Mouse (Mus musculus): ENCODE data around the gene Ptgds.

Gene Ptgds

DNA sequence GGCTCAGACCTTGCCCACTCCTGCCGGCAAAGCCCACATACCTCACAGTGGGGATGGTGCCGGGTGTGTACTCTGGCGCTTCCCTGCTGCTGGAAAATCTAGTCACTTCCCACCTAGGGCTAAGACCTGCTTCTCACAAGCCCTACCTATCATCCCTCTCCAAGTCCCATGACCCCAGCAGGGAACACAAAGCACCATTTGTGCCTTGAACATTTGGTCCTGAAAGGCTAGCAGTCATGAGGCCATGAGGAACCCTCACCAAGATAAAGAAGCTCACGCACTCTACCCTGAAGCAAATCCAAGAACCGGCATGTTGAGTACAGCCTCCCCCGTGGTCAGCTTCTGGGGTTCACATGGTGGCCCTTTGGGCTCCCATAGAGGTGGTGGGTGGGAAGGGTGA lies at the start of gene Ptgds:
Gene Ptgds, minus strand, starts transcription at position 78 of the 400 bp plus-strand sequence.
- no peak for DNase-seq (ENCODE audit: low read depth in 2 of 2, low spot score in 2 of 2)

DNA sequence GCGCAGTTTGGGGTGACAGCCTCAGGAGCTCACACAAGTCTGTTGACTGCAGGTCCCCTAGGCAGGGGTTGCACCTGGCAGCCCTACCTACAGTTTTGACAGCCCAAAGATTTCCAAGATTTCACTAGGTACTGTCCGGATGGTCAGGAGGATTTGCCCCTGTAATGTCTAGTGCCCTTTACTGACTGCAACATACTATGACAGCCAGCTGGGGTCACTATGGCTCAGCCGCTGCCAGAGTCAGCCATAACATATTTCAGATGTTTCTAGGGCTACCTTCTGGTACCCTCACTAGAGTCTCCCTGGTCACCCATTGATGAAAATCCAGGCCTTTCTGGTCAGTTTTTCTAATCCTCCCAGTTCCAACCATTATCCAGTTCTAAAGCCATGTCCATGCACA lies 40.1 kb upstream of the Ptgds start:
- no peak for DNase-seq (ENCODE audit: low read depth in 2 of 2, low spot score in 2 of 2)

DNA sequence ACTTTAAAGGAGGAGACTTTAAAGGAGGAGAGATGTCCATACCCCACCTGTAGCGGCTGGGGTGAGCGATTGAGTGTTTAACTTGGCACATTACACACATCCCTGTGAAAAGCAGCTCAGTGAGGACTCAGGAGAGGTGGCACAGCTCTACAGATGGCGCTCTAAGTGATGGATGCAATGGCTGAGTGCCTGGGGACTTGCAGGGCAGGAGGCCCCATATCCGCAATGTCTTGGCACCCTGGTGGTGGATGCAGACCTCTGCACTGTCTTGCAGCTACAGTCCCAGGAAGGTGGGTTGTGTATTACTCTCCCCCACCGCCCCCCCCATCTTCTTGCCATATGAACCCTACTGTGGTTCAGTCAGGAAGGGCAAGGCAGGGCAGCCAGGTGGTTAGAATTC lies 37.1 kb upstream of the Ptgds start:
- no peak for DNase-seq (ENCODE audit: low read depth in 2 of 2, low spot score in 2 of 2)

DNA sequence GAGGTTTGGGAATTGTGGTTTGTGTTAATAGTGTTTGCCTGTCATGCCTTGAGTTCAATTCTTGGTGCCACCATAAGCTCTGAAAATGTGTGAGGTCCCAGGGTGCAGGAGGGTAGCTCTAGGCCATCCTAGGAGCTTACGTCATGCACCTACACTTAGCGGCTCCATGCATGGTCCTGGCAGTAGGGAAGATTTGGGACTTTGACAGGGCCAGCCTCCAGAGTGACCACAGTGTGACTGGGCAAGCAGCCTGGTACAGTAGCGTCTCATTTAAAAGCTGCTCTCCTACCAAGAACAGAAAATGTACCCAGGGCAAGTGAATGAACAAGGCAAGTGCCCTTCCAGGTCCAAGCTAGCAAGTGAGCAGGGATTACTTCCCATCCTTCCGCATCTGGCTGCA lies 36.0 kb upstream of the Ptgds start:
- no peak for DNase-seq (ENCODE audit: low read depth in 2 of 2, low spot score in 2 of 2)

DNA sequence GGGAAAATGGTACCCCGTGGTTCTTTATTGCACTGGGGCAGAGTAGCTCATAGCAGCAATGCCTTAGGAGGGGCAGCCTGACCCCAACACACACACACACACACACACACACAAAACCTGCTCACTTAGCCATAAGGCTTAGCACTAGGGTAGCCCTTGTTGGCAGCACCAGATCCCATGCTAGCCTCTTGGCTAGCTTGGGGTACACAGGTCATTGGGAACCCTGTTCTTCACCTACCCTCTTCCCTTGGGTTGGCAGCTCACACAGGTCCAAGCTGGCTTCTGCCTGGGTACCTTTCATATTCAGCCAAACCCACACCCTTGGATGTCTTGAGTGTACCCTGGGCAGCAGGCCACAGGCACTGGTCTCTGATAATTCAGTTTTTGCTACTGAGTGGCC lies 35.2 kb upstream of the Ptgds start:
- no peak for DNase-seq (ENCODE audit: low read depth in 2 of 2, low spot score in 2 of 2)

DNA sequence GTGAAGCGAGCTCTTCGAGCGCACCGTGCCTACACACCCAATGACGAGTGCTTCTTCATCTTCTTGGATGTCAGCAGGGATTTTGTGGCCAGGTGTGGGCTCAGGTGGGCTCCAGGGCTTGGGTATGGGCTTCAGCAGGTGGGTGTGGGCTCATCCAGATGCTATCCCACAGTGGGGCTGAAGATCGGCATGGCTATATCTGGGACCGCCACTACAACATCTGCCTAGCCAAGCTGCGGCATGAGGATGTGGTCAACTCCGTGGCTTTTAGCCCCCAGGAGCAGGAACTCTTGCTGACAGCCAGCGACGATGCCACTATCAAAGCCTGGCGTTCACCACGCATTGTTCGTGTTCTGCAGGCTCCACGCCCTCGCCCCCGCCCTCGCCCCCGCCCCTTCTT lies 34.7 kb upstream of the Ptgds start:
- DNase-seq (ENCODE audit: low read depth in 2 of 2, low spot score in 2 of 2): no peak

DNA sequence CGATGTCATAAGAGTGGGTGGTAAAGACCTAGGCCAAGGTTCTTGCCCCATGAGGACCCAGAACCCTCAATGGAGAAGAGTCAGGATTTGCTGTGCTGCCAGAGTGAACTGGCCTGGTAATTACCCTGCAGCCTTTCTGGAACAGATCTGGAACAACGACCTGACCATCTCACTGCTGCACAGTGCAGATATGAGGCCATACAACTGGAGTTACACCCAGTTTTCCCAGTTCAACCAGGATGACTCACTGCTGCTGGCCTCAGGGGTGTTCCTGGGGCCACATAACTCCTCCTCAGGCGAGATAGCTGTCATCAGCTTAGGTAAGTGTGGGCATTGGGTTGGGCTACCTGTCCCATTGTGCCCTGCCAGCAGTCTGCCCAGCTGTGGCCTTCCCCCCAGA lies 32.9 kb upstream of the Ptgds start:
- DNase-seq (ENCODE audit: low read depth in 2 of 2, low spot score in 2 of 2): no peak

DNA sequence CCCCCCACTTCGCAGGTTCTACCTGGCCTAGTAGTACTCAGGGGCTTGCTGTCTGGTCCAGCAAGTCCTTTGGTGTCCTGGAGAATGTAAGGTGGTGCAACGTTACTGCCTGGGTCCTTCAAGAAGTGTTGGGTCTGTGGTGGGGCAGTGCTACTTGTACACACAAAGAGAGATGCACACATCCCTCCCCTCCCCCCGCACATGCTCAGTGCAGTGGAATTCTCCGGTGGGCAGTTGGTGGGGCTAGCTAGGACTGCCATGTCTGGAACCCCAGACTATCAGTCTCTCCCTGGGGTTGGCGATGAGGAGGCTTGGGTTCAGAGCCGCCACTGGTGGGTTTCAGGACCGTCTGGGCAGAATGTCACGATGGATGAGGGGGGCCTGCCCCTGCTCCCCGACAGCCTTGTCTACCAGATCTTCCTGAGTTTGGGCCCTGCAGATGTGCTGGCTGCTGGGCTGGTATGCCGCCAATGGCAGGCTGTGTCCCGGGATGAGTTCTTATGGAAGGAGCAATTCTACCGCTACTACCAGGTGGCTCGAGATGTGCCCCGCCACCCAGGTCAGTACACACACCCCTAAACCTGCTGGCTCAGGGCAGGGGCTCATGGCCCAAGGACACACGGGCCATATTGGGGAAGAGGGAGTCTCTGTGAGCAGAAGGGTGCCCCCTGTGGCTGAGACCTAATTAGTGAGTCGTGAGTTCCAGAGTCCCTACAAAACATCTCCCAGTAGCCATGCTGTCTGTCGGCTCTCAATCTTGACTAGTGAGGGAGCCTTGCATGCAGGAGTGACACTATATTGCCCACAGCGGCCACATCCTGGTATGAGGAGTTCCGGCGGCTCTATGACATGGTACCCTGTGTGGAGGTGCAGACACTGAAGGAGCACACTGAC lies 32.0 kb upstream of the Ptgds start, which contains the start of gene C8g:
Gene C8g, minus strand, starts transcription at position 127 of the 894 bp plus-strand sequence.
- DNase-seq (ENCODE audit: low read depth in 2 of 2, low spot score in 2 of 2): no peak

- peak; percentile 63 to 66 for DNase-seq (ENCODE audit: low read depth in 2 of 2, low spot score in 2 of 2)
Measured at GRCm38 (mm10) chr2:25500576-25501405, 30.9 kb upstream of the Ptgds start, which contains the start of gene Fbxw5. Gene Fbxw5, plus strand, starts transcription at chr2:25500750.

DNA sequence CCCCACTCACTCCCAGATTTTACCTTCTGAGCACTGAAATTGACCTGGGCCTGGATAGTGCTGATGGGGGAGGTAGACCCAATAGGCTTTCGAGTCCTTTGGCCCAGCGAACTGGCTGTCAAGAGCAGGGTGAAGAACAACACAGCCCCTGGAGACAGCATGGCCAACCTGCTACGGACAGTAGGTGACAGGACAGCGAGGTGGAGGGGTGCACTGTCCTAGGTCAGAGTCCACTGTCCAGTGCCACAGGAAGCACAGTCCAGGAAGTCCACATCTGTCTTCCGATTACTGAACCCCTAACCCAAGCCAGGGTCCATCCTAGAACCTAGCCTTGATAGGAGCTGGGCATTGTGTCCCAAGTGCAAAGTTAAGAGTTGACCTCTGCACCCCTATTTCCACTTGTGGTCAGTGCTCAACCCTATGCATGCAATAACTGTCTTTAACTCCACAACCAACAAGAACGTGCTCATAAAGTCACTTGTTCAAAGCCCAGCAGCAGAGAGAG lies 30.3 kb upstream of the Ptgds start:
- no peak for DNase-seq (ENCODE audit: low read depth in 2 of 2, low spot score in 2 of 2)

GRCm38 (mm10) chr2:25498622-25499478 lies 29.0 kb upstream of the Ptgds start:
- no peak for DNase-seq (ENCODE audit: low read depth in 2 of 2, low spot score in 2 of 2)

DNA sequence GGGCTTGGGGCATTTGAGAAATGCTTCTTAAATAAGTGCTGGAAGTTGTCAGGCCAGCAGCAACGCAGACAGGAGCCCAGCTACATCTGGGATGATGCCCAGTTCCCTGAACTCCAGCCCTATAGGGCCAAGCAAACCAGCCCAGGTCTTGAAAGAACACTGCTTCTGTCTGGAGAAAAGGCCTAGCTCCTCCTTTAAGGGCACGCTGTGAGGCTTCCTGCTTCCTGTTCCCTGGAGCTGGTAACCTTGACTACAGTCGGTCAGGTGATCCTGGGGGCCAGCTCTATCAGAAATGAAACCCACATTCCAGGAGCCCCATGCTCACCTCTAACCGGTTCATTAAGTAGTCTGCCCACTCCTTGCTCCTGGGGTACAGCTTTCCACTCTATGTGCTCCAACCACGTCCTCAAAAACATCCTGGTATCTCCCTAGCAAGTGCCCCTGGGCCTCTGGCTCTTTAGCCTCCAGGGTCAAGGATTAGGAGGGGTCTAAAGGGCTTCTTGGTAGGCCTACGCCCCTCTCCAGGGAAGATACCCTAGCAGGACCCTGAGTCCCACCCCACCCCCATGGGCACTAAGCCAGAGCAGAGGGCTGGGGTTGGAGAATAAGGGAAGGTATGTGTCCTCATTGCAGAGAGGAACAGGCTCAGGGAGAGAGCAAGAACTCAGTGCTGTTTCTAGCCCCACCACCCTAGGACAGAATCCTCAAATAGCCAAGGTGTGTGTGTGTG lies 28.2 kb upstream of the Ptgds start:
- DNase-seq (ENCODE audit: low read depth in 2 of 2, low spot score in 2 of 2): no peak

- no peak for DNase-seq (ENCODE audit: low read depth in 2 of 2, low spot score in 2 of 2)
Measured at GRCm38 (mm10) chr2:25496462-25496861, 26.6 kb upstream of the Ptgds start.

DNA sequence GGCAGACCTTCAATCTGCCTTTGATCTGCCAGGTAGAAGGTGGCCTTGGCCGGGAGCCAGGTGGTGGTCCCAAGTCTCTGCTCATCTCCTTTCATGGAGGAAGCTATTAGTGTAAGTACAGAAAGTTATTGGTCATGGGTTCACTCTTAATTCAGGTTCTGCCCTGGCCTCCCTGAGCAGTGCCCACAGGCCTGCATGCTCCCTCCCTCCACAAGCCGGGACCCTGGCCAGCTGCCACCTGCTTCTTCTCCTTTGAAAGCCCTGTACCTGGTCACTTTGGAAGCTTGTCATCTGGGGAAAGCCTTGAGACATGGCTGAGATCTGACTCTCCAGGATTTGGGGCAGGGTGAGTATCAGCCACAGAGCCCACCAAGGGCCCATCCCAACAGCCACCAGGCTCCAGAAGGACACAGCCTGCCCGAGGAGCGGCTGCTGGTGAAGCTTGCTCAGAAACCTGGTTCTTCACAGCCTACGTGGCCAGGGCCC lies 23.7 kb upstream of the Ptgds start, which contains the start of gene Lcn12:
Gene Lcn12, minus strand, starts transcription at position 436 of the 486 bp plus-strand sequence.
- DNase-seq (ENCODE audit: low read depth in 2 of 2, low spot score in 2 of 2): no peak

DNA sequence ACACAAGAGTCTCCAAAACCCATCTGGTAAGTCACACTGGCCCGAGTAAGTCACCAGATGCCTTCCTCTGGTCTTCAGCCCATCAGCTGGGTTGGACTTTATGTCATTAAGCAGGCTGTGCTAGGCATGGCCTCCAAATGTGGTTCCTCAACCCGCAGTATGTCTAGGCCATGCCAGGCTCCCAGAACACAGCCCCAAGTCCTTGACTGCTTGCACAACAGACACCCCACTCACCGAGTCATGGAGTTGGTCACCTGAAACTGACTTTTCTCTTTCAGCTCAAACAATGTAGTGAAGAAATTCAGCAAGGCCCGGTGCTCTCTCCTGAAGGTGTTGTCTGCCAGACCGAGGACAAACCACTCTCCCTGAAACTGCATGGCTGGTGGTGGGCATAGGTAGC lies 23.1 kb upstream of the Ptgds start:
- no peak for DNase-seq (ENCODE audit: low read depth in 2 of 2, low spot score in 2 of 2)

DNA sequence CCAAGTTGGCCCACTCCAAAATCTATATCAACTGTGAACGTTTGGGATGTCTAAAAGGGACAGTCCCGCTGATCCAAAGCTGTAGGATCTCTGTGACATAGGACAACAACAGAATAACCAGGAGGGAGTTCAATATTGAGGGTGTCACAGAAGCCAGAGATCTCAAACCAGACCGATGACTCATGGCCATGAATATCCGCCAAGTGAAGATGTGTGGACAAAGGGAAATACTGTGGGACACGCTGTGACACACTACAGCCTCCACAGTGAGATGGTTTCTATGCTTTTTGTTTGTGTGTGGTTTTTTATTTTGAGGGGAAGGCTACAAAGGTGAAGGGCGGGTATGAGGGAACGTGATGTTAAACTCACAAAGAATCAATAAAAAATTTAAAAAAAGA lies 18.8 kb upstream of the Ptgds start:
- no peak for DNase-seq (ENCODE audit: low read depth in 2 of 2, low spot score in 2 of 2)

- DNase-seq (ENCODE audit: low read depth in 2 of 2, low spot score in 2 of 2): no peak
Measured at GRCm38 (mm10) chr2:25487965-25488670, 18.3 kb upstream of the Ptgds start.

DNA sequence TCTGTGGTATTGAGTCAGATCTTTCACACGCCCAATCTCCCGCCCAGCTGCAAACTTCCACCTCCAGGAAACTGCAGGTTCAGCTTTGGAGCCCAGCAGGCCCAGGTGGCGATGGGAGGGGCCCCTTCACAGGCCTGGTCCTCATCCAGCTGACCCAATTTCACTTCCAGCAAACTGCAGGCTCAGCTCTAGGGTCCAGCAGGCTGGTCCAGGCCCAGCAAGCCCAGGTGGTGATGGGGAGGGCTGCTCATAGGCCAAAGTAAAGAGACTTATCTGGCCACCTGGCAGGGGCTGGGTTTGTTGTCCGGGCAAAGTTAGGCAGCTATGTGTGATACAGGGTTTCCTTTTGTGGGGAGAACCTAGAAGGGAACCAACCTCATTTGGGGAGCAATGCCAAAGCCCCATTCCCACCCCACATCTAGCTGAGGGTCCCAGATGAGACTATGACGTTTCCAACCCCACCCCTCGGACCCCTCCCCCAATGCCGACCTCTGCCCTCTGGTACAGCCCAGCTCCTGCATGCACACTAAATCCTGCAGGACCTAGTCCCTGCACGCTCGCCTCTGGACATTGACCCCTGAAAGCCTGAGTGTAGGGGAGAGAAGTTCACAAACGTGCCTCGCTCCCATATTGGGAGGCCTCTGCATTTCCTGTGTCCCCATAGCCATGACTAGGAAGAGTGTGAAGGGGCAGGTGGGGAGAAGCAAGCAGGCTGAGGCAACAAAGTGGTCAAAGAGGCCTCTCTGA lies 15.2 kb upstream of the Ptgds start:
- DNase-seq (ENCODE audit: low read depth in 2 of 2, low spot score in 2 of 2): no peak

GRCm38 (mm10) chr2:25482969-25483368 lies 13.1 kb upstream of the Ptgds start:
- DNase-seq (ENCODE audit: low read depth in 2 of 2, low spot score in 2 of 2): peak; percentile 59 to 71
